Mouse (Mus musculus) heart, embryonic 11.5 days (tissue): ENCODE data around the gene E2f7. TPM values are rescaled to one million over a fixed set of nuclear protein-coding genes. Genes with fewer than 3 reads are reported as not detected.
A peak's percentile ranks its signal among the peaks of the same experiment; 100 is the strongest.

Source experiments
- ATAC-seq: fragments of 200-750 bp; cut with Nextera tagmentation; replicated peaks from 2 replicates; pipeline ENCODE4 v1.8.0; 2017; ENCODE audit warnings: moderate library complexity; ENCODE audit not compliant: insufficient number of reproducible peaks, low FRiP score, low TSS enrichment
- H3K27ac ChIP-seq: fragments of 300-500 bp; sonication (generic); 2 replicates; pipeline ENCODE4 v1.5.1; 2014; ENCODE audit warnings: mild to moderate bottlenecking, low read depth, low read length
- H3K27me3 ChIP-seq: fragments of 300-500 bp; sonication (generic); 2 replicates; pipeline ENCODE4 v1.6.1; 2014; ENCODE audit warnings: mild to moderate bottlenecking, low read length, mixed read lengths; ENCODE audit not compliant: control insufficient read depth, insufficient read depth
- H3K36me3 ChIP-seq: fragments of 300-500 bp; sonication (generic); 2 replicates; pipeline ENCODE4 v1.6.1; 2014; ENCODE audit warnings: mild to moderate bottlenecking, low read length, moderate library complexity, mixed read lengths; ENCODE audit not compliant: control insufficient read depth, insufficient read depth
- H3K4me1 ChIP-seq: fragments of 300-500 bp; sonication (generic); 2 replicates; pipeline ENCODE4 v1.6.1; 2014; ENCODE audit warnings: low read length; ENCODE audit not compliant: control insufficient read depth, insufficient read depth
- H3K4me2 ChIP-seq: fragments of 300-500 bp; sonication (generic); 2 replicates; pipeline ENCODE4 v1.6.1; 2014; ENCODE audit warnings: mild to moderate bottlenecking, moderate library complexity
- H3K4me3 ChIP-seq: fragments of 300-500 bp; sonication (generic); 2 replicates; pipeline ENCODE4 v1.5.1; 2014; ENCODE audit warnings: low read depth, low read length
- H3K9ac ChIP-seq: fragments of 300-500 bp; sonication (generic); 2 replicates; pipeline ENCODE4 v1.6.1; 2014; ENCODE audit warnings: mild to moderate bottlenecking, low read depth, low read length, moderate library complexity
- H3K9me3 ChIP-seq: fragments of 300-500 bp; sonication (generic); replicated peaks from 2 replicates; pipeline ENCODE4 v1.6.1; 2016; ENCODE audit warnings: low read length; ENCODE audit not compliant: control insufficient read depth
- WGBS: fragments of 180-500 bp; shearing (Covaris S2); extraction: QIAGEN DNeasy Blood & Tissue Kit; methylation state at CpG from one replicate; pipeline ENCODE4 v1.1.7; 2014; ENCODE audit not compliant: insufficient replicate concordance; 5-methylcytosine and 5-hydroxymethylcytosine counted together
- polyA plus RNA-seq: library from polyadenylated mRNA; unstranded; fragments of >200 nt; fragmentation: Nextera tagmentation; extraction: Ambion mirVana; gene quantifications from 2 replicates; pipeline ENCODE4 v1.2.1, GENCODE M21; 2014

E2f7 gene
- polyA plus RNA-seq, 1 experiment from 2014 or later = 21.9 TPM

DNA sequence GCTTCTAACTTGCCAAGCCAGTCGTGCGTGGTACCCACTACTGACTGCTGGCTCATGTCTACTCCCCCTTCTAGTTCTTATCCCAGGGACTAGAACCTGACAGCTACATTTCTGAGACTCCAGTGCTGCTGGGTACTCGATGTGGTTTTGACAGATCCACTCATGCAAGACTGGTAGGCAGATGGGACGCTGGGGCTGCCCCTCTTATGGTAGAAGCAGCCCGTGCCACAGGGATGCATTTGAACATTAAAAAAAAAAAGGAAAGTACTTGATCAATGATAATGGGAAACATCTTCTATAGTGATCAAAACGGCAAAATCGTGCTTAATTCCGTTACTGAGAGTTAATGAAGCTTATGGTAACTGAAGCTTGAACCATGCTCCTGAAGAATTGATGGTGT, 44.4 kb downstream of the E2f7 start:
- H3K4me1 ChIP-seq = no peaks in the 10 kb centered on the region
- ATAC-seq = no peak
- H3K27me3 ChIP-seq = no peaks in the 10 kb centered on the region
- H3K9me3 ChIP-seq = no peaks in the 10 kb centered on the region
- WGBS = 85% methylated on average over 8 of the region's 8 CpGs
- no peak overlapping the region for H3K9ac ChIP-seq
- H3K36me3 ChIP-seq = peaks cover 5% of the 10 kb centered on the region
- H3K4me3 ChIP-seq = no peak overlapping the region
- no peak overlapping the region for H3K4me2 ChIP-seq
- no peak overlapping the region for H3K27ac ChIP-seq

DNA sequence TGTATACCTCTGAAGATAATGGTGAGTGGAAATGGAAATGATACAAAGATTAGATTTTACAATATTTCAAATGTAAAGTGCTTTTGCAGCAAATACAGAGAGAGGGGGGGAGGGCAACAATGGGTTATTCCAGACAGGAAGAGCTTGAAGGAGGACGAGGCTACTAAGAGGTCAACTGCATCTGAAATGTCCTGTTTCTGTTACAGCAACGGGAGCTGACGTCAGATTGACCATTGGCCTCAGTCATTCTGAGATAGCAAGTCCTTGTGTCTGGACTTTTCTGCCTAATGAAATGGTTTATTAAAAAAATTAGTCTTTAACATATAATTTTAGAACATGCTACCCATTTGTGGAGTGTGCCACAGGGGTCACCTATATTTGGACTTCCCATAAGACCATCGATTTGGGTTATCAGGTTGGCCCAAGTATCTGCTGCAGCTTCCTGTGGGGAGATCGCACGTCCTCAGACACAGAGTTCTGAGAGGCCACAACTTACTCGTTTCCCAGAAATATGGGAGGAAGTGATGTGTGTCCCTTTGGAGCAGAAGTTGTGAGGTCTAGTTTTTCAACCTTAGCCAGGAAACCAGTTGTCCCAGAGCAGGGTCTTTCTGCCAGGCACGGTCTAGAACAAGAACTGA, 48.0 kb downstream of the E2f7 start:
- no peaks in the 10 kb centered on the region for H3K27me3 ChIP-seq
- no peak for ATAC-seq
- no peak overlapping the region for H3K9ac ChIP-seq
- no peaks in the 10 kb centered on the region for H3K9me3 ChIP-seq
- H3K4me1 ChIP-seq = no peaks in the 10 kb centered on the region
- H3K27ac ChIP-seq = no peak overlapping the region
- no peaks in the 10 kb centered on the region for H3K36me3 ChIP-seq
- 58% methylated on average over 8 of the region's 8 CpGs for WGBS
- no peak overlapping the region for H3K4me3 ChIP-seq
- H3K4me2 ChIP-seq = no peak overlapping the region

DNA sequence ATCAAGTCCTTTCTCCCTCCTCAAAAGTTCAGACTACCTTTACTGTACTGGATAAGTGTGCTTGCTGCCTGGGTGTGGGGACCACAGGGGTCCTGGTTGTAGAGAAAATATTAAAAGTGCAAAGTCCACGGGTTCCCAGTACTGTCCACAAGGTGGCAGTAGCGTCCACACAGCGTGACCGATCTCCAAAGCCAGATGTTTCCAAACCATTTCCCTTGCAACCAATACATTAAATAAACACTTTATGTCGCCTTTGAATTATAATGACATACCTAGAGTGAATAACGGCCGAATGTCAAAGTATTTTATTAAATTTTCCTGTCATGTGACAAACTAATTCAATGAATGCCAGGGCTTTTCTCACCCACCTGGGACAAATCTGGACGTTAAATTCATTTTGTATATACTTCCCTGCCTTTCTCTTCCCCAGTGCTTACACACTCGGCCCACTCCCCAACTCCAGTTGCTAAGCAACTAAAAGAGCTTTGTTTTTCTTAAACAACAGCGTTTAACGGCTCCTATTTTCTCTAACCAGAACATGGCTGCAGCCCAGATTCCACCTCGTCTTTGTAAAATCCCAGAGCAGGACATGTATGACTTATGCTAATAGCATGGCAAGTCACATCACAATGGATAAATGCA, 49.4 kb downstream of the E2f7 start:
- ATAC-seq = 0 out of 2 replicates have a peak, but pooled peaks have one; percentile 49
- Histone ChIP-seq H3K27ac (no peak overlapping the region), H3K27me3 (no peaks in the 10 kb centered on the region), H3K9ac (no peak overlapping the region), H3K4me1 (no peaks in the 10 kb centered on the region), H3K36me3 (no peaks in the 10 kb centered on the region), H3K9me3 (no peaks in the 10 kb centered on the region), H3K4me2 (peak overlapping the region; percentile 6; the same call in 1 of the 2 replicates), H3K4me3 (no peak overlapping the region)
- 18% methylated on average over 12 of the region's 12 CpGs for WGBS

DNA sequence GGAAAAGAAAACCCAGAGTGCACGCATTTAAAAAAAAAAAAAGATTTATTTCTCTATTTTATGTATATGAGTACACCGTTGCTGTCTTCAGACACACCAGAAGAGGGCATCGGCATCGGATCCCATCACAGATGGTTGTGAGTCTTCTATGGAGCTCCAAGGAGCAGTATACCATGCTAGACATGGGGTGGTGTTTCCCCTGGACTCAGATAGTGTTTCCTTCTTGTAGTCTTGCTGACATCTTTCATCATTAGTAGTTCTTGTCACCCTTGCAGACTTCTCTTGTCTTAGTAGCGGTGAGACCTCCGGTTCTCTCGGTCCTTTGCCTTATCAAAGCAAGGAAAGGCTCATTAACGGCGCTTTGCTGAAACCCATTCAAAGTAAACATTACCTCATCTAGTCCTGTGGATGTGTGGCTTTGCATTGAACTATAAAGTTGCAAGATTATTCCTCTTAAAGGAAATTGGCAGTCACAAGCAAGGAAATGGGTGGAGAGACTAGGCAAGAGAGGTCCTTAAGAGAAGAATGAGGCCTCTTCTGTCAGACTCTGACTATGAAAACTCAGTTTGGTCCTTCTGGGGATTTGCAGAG, 50.1 kb downstream of the E2f7 start:
- H3K4me2 ChIP-seq = no peak overlapping the region
- H3K9ac ChIP-seq = 0 out of 2 replicates have a peak overlapping the region, but pooled peaks have one; percentile 5
- no peak overlapping the region for H3K4me3 ChIP-seq
- H3K27ac ChIP-seq = peak overlapping the region; percentile 18; the same call in 1 of the 2 replicates
- no peaks in the 10 kb centered on the region for H3K36me3 ChIP-seq
- ATAC-seq = no peak
- no peaks in the 10 kb centered on the region for H3K9me3 ChIP-seq
- H3K4me1 ChIP-seq = no peaks in the 10 kb centered on the region
- 56% methylated on average over 9 of the region's 9 CpGs for WGBS
- H3K27me3 ChIP-seq = no peaks in the 10 kb centered on the region

DNA sequence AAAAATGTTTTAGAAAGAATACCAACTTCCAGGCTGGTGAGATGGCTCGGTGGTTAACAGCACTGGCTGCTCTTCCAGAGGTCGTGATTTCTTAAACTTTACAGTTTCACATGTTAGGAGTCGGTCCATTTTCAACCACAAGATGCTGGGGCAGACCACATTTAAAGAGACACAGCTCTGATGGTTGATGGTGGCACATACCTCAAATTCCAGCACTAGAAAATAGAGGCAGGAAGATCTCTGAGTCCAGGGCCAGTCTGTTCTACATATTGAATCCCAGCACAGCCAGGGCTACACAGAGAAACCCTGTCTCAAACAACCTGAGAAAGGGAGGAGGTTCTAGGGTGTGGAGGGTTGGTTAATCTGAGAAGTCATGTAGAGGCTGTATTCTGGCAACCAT, 56.1 kb downstream of the E2f7 start:
- no peaks in the 10 kb centered on the region for H3K9me3 ChIP-seq
- no peak for ATAC-seq
- no peak overlapping the region for H3K4me2 ChIP-seq
- H3K4me3 ChIP-seq = no peak overlapping the region
- 79% methylated on average over 3 of the region's 3 CpGs for WGBS
- no peaks in the 10 kb centered on the region for H3K4me1 ChIP-seq
- H3K27me3 ChIP-seq = no peaks in the 10 kb centered on the region
- H3K9ac ChIP-seq = no peak overlapping the region
- no peaks in the 10 kb centered on the region for H3K36me3 ChIP-seq
- no peak overlapping the region for H3K27ac ChIP-seq

DNA sequence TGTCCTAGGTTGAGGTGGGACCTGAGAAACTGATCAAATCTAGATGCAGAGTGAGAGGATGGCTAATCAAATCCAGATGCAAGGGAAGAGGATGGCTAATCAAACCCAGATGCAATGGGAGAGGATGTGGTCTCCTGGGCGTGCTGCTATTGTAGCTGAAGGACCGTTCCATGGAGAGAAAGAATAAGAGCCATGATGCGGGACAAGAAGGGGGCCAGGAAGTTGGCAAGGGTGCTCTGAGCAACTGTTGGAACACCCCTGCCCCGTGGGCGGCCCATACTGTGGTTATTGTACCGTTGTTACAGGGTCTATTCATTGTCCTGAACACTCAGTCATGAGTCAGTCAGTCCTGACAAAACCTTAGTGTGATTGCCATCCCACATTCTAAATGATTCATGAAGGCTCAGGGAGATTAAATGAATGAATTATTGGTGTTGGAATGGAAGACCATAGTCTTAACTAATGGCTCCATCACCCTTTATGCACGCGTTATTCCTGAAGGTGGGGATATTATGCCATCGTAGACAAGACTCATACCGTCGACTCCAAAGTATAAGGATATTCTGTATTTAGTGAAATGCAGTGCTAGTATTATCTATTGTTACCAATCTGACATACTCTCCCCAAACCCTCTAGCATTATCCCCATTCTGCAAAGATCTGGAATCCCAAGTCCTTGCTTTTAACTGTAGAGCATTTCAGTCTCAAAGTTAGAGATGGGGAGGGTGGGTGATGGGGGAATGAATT, 59.2 kb downstream of the E2f7 start:
- no peaks in the 10 kb centered on the region for H3K27me3 ChIP-seq
- no peak for ATAC-seq
- H3K4me3 ChIP-seq = no peak overlapping the region
- H3K27ac ChIP-seq = no peak overlapping the region
- WGBS = 87% methylated on average over 11 of the region's 11 CpGs
- H3K4me2 ChIP-seq = no peak overlapping the region
- H3K9me3 ChIP-seq = no peaks in the 10 kb centered on the region
- no peaks in the 10 kb centered on the region for H3K4me1 ChIP-seq
- no peak overlapping the region for H3K9ac ChIP-seq
- no peaks in the 10 kb centered on the region for H3K36me3 ChIP-seq

DNA sequence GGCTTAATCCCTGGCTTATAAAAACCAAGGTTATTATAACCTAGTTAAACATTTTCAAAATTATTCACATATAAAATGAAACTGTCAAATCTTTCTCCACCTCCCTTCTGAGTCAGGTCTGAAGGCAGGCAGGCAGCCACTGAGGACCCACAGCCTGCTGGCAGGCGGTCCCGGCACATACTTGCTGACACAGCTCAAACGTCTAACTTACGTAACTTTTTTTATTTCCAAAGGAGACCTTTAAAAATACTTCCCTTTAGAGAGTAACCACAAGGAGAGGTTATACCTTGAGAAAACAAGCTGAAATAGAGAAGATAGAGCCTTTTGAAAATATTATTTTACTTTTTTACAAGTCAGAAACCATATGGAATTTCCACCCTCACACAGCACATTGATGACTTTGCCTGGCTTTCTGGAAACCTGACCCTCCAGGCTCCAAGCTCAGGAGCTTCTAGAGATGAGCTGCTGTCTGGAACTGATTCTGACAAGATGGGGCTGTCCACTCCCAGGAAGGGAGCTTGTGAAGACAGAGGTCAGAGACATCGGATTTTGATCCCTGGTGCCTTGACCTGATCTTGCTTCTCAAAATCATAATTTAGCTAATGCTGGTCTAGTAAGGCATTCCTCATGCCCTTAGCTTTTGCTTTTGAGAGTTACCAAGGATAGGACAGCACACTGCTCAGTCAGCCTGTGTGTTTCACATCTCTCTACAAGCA, 59.9 kb downstream of the E2f7 start:
- Histone ChIP-seq H3K9ac (no peak overlapping the region), H3K4me2 (no peak overlapping the region), H3K27ac (no peak overlapping the region), H3K4me1 (no peaks in the 10 kb centered on the region), H3K27me3 (no peaks in the 10 kb centered on the region), H3K9me3 (no peaks in the 10 kb centered on the region), H3K36me3 (no peaks in the 10 kb centered on the region), H3K4me3 (no peak overlapping the region)
- ATAC-seq = no peak
- 58% methylated on average over 5 of the region's 5 CpGs for WGBS

DNA sequence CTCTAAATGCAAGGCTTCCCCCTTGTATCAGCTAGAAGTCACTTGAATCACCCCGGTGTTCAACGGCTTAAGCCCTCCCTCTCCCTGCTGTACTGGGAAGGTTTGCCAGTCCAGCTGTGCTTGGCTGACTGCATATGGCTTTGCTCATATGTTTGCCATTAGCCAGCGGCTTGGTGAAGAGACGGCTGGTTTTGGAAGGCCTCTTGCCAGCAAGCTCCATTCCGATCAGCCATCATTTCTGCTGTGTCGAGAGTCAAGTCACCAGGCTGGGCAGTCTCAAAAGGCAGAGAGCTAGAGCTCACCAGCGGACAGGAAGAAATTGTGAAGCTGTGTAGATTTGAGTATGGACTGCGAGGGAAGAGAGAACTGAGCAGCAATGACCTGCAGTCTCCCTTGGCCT, 61.2 kb downstream of the E2f7 start:
- H3K27ac ChIP-seq = no peak overlapping the region
- no peak for ATAC-seq

More for the DNA sequence above, 61.2 kb downstream of the E2f7 start:
- Histone ChIP-seq H3K27me3 (no peaks in the 10 kb centered on the region), H3K4me3 (no peak overlapping the region), H3K9me3 (no peaks in the 10 kb centered on the region), H3K4me1 (no peaks in the 10 kb centered on the region), H3K9ac (no peak overlapping the region), H3K36me3 (no peaks in the 10 kb centered on the region), H3K4me2 (no peak overlapping the region)
- WGBS = 82% methylated on average over 8 of the region's 8 CpGs
